Mouse (Mus musculus) heart, adult 2 months (tissue): ENCODE measurements around the gene Galns. TPM values are rescaled to one million over a fixed set of nuclear protein-coding genes. Genes with fewer than 3 reads are reported as not detected.
A peak's percentile ranks its signal among the peaks of the same experiment; 100 is the strongest.

Experiments used
- DNase-seq, 2 experiments: peaks; one replicate each; pipeline ENCODE4 v3.0.0; 2021
- H3K27ac ChIP-seq: fragments of 200-600 bp; 2 replicates; pipeline ENCODE4 v1.8.1; 2022
- H3K27me3 ChIP-seq: fragments of 200-500 bp; 2 replicates; pipeline ENCODE4 v1.6.1; 2012; ENCODE audit warnings: mild to moderate bottlenecking, low read length, inconsistent platforms, mixed read lengths; ENCODE audit not compliant: control insufficient read depth, insufficient read depth
- H3K36me3 ChIP-seq: fragments of 200-500 bp; 2 replicates; pipeline ENCODE4 v1.6.1; 2012; ENCODE audit warnings: low read length, inconsistent platforms; ENCODE audit not compliant: control insufficient read depth, insufficient read depth
- H3K4me1 ChIP-seq: fragments of 200-500 bp; 2 replicates; pipeline ENCODE4 v1.6.1; 2011; ENCODE audit warnings: low read length; ENCODE audit not compliant: control insufficient read depth, insufficient read depth
- H3K4me3 ChIP-seq: fragments of 200-600 bp; 2 replicates; pipeline ENCODE4 v1.8.1; 2022
- H3K79me2 ChIP-seq: fragments of 200-500 bp; replicated peaks from 2 replicates; pipeline ENCODE4 v1.6.1; 2012; ENCODE audit warnings: mild to moderate bottlenecking, inconsistent platforms, low read length, moderate library complexity, mixed read lengths; ENCODE audit not compliant: control insufficient read depth, insufficient read depth
- H3K9ac ChIP-seq: fragments of 200-500 bp; 2 replicates; pipeline ENCODE4 v1.6.1; 2012; ENCODE audit warnings: low read depth, mild to moderate bottlenecking, control low read depth, inconsistent platforms, low read length, mixed read lengths
- CTCF ChIP-seq: fragments of 200-600 bp; IDR thresholded peaks from 2 replicates; pipeline ENCODE4 v1.8.1; 2022; ENCODE audit warnings: antibody characterized with exemption, mild to moderate bottlenecking, moderate library complexity
- EP300 ChIP-seq: fragments of 200-500 bp; IDR thresholded peaks from 2 replicates; pipeline ENCODE4 v1.6.1; 2011; ENCODE audit warnings: low read depth, low read length, control low read depth; ENCODE audit not compliant: insufficient read depth
- POLR2A ChIP-seq: fragments of 200-500 bp; IDR thresholded peaks from 2 replicates; pipeline ENCODE4 v1.6.1; 2011; ENCODE audit warnings: mild to moderate bottlenecking, low read depth, low read length, control low read depth; ENCODE audit not compliant: insufficient read depth
- WGBS: fragments of 180-500 bp; shearing (Covaris S2); methylation state at CpG from one replicate; pipeline ENCODE4 v1.1.7; 2018; 5-methylcytosine and 5-hydroxymethylcytosine counted together
- intact Hi-C: fragments of 180-260 bp; cut with DNase I; formaldehyde crosslinking; loops from one replicate; pipeline ENCODE4 v1.15.1; 2025
- polyA plus RNA-seq: library from polyadenylated mRNA; depleted of rRNA; stranded (reverse); fragments of >200 nt; gene quantifications from 2 replicates; pipeline ENCODE4 v1.2.3, GENCODE M21; 2012
- total RNA-seq, 2 experiments: library from RNA; stranded (reverse); gene quantifications; 2 replicates each; pipeline ENCODE4 v1.2.3; 2021

The Galns gene
- total and polyA plus RNA-seq, 3 experiments, result 3.1 to 5.0 (median 3.2) TPM

DNA sequence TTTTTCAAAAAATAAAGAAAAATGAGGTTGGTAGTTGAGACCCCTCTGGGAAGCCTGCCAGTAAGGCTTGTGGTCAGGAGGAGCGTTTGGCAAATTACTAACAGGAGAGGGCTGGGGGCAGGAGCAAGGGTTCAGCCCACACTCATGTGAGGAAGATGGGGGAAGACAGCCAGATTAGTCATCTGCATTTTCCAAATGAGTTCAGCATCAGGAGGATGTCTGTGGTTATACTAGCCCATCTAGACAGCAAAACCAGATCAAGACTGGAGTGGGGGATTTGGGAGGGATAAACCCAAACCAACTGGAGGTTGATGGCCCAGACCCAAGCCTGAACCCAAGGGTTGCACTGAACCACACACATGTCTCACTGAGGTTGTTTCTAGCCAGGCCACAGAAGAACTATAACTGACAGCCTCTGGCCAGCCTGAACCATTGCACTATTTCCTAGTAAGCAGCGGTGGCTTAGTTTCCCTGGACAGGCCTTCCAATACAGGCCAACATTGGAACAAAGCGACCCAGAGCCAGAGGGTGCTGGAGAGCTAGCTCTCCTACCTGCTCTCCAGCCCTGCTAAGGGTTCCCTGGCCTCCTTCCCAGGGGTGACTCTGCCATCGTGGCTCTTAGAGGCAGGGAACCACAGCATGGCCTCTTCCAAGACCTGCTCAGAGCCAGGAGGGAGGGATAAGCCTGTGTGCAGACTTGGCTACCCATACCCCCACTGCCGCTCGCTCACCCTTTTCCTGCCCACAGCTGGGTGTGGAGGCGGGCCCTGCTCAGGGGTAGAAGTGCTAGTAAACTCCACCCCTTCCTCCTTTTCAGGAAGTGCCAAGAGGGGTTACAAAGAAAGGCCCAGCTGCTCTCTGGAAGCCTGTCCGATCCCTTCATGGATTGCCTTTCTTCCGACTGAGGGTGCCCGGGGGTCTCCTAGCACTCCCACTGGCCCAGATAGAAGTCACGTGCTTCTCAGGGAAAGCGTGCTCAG is 54.9 kb downstream of the Galns start:
- Histone ChIP-seq H3K4me1 (peaks cover 9% of the 10 kb centered on the region), H3K27ac (peak overlapping the region; percentile 80), H3K9ac (peak overlapping the region; percentile 61), H3K27me3 (no peaks in the 10 kb centered on the region), H3K36me3 (no peaks in the 10 kb centered on the region), H3K4me3 (no peak overlapping the region; the same call in 1 of the 2 replicates), H3K79me2 (no peaks in the 10 kb centered on the region)
- intact Hi-C loops, result no loop called here
- 50% methylated on average over 12 of the region's 12 CpGs for WGBS
- TF ChIP-seq EP300, result no peak
- peak; percentile 72 for TF ChIP-seq POLR2A
- TF ChIP-seq CTCF, result peak; percentile 39
- DNase-seq, result peak; percentile 72 to 83

DNA sequence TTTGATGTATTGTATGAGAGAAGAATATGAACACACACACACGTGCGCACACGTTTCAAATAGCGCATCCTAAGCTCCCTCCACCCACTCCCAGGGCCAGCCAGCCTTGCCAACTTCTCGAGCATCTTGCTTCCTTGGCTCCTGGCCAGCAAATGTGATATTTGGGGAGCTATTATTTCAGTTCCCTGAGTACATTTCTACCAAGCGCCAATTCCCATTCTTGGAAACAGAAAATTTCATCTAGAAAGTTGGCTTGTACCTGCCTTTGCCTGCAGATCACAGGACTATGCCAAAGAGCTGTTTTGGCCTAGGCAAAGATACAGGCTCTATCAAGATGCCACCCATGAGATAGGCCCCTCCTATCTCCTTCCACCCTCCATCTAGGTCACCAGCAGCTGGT is 56.5 kb downstream of the Galns start:
- no peaks in the 10 kb centered on the region for H3K27me3 ChIP-seq

DNA sequence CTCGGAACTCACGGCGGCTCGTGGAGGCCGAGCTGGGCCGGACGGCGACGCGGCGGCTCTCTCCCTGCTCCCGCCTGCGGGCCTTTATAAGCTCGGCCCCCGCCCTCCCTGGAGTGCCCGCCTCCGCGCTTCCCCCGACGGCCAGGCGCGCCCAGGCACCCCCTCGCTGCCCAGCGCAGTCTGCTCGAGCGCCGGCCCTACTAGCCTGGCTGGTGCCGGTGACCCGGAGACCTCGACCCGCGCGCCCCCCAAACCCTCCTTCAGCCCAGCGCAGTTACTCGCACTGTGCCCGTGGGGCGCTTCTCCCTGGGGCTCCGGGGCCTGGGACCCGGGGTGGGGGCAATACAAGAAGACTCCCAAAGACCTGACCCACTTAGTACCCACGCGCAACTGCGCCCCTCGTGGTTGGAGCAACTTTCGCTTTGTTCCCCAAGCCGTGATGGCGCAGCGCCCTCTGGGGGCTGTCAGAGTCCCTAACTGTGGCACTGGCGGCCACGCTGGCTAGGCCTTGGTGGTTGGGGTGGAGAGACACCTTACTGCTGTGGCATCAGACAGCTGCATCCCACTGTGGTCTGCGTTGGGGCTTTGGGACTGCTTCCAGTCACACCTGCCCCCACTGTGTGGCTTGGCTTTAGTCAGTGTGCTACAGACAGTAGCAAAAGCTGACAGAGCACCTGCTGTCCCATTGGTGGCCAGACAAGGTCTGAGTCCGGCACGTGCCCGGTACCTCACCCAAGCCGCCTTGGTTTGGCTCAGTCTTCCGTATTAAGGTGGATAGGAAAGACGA is 59.8 kb downstream of the Galns start, which contains the start of gene Piezo1:
TSS of gene Piezo1 (minus strand) at position 65 of the 787 bp plus-strand sequence.
- H3K9ac ChIP-seq, result peak within 1 kb of the TSS; percentile 97
- TF ChIP-seq POLR2A, result peak; percentile 82
- peak; percentile 98 for TF ChIP-seq CTCF
- TF ChIP-seq EP300, result peak; percentile 96
- peak; percentile 93 to 97 for DNase-seq
- 10% methylated on average over 56 of the region's 56 CpGs for WGBS
- H3K4me1 ChIP-seq, result peaks cover 14% of the 10 kb centered on the region
- intact Hi-C loops, result loop anchor here (1.0 kb wide), 1 partner anchor 50 kb away; no protein-coding TSS in a partner anchor
- no peaks in the 10 kb centered on the region for H3K79me2 ChIP-seq
- peak within 1 kb of the TSS; percentile 92 for H3K27ac ChIP-seq
- H3K36me3 ChIP-seq, result no peaks in the 10 kb centered on the region
- no peaks in the 10 kb centered on the region for H3K27me3 ChIP-seq
- peak within 1 kb of the TSS; percentile 92 for H3K4me3 ChIP-seq

More for the DNA sequence above, 56.5 kb downstream of the Galns start:
- no peak for TF ChIP-seq CTCF
- TF ChIP-seq EP300, result no peak
- no peak for TF ChIP-seq POLR2A
- Histone ChIP-seq H3K36me3 (no peaks in the 10 kb centered on the region), H3K4me3 (no peak overlapping the region), H3K4me1 (peaks cover 7% of the 10 kb centered on the region), H3K79me2 (no peaks in the 10 kb centered on the region), H3K27ac (no peak overlapping the region), H3K9ac (no peak overlapping the region)
- intact Hi-C loops, result no loop called here
- DNase-seq, result no peak
- WGBS, result 59% methylated on average over 6 of the region's 6 CpGs

DNA sequence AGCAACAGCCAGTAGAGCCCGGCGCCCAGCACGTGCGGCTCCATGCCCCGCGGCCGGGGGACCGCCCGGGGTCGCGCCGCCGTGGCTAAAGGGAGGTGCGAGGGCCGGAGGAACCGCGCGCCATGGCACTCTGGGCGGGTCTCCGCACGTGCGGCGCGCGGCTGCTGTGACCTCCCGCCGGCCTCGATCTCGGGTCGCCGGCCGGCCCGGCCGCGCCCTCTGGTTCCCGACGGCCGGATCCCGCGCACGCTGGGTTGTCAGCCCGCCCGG is 60.3 kb downstream of the Galns start:
- under 1% methylated on average over 43 of the region's 43 CpGs for WGBS
- peak overlapping the region; percentile 92 for H3K4me3 ChIP-seq
- intact Hi-C loops, result loop anchor here (1.0 kb wide), 1 partner anchor 50 kb away; no protein-coding TSS in a partner anchor
- DNase-seq, result no peak
- no peaks in the 10 kb centered on the region for H3K27me3 ChIP-seq
- TF ChIP-seq POLR2A (no peak), CTCF (no peak), EP300 (no peak)
- H3K9ac ChIP-seq, result peak overlapping the region; percentile 97
- peak overlapping the region; percentile 92 for H3K27ac ChIP-seq
- peaks cover 11% of the 10 kb centered on the region for H3K4me1 ChIP-seq
- H3K79me2 ChIP-seq, result no peaks in the 10 kb centered on the region
- H3K36me3 ChIP-seq, result no peaks in the 10 kb centered on the region

DNA sequence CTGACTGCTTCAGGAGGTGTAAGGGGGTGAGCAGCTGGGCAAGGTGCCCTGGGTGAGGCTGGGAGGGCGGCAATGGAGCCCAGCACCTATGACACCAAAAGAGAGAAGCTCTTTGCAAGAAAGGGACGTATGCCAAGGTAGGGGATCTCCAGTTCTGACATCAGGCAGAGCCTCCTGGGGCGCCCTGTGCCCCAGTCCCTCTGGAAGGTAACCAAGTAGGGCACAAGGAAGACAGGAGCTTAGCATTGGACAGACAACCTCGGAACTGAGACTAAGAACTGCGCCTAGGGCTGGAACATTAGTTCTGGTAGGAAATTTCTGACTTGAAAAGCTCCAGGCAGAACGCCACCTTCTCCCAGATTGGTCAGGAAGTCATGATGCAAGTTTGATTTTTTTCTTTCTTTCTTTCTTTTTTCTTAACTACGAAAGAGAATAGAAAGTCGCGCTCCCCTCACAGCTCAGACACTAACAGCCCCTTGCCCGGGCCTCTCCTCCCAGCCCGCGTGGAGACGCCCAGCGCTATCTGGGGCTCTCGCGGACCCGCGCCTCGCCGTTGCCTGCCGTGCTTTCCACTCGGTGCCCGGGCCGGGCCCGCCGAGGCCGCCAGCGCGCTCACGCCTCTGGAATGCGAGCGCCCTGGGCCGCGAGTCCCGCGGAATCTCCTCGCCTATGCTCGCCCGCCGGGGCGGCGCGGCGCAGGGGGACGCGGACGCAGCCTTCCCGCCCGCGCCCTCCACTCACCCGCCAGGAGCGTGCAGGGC is 60.8 kb downstream of the Galns start:
- peak overlapping the region; percentile 92 for H3K4me3 ChIP-seq
- intact Hi-C loops, result no loop called here
- H3K79me2 ChIP-seq, result no peaks in the 10 kb centered on the region
- no peaks in the 10 kb centered on the region for H3K27me3 ChIP-seq
- H3K9ac ChIP-seq, result peak overlapping the region; percentile 97
- no peak for TF ChIP-seq EP300
- no peak for TF ChIP-seq POLR2A
- no peak for TF ChIP-seq CTCF
- 7% methylated on average over 52 of the region's 52 CpGs for WGBS
- peak in 1 of 2 experiments; percentile 76 for DNase-seq
- peak overlapping the region; percentile 92 for H3K27ac ChIP-seq
- H3K36me3 ChIP-seq, result no peaks in the 10 kb centered on the region
- H3K4me1 ChIP-seq, result peaks cover 11% of the 10 kb centered on the region
